Mouse (Mus musculus) heart, adult 9 months (tissue): ENCODE measurements around the gene Tbc1d13.
"Not testable (repeated sequence)": the region's sequence is repeated elsewhere in the genome, so short reads cannot be mapped to it uniquely, and the experiment has no call there.

Experiments used
- DNase-seq, 2 experiments: peaks; one replicate each; pipeline ENCODE4 v3.0.0; 2022; ENCODE audit warnings: low spot score in 2 of 2

The Tbc1d13 gene

DNA sequence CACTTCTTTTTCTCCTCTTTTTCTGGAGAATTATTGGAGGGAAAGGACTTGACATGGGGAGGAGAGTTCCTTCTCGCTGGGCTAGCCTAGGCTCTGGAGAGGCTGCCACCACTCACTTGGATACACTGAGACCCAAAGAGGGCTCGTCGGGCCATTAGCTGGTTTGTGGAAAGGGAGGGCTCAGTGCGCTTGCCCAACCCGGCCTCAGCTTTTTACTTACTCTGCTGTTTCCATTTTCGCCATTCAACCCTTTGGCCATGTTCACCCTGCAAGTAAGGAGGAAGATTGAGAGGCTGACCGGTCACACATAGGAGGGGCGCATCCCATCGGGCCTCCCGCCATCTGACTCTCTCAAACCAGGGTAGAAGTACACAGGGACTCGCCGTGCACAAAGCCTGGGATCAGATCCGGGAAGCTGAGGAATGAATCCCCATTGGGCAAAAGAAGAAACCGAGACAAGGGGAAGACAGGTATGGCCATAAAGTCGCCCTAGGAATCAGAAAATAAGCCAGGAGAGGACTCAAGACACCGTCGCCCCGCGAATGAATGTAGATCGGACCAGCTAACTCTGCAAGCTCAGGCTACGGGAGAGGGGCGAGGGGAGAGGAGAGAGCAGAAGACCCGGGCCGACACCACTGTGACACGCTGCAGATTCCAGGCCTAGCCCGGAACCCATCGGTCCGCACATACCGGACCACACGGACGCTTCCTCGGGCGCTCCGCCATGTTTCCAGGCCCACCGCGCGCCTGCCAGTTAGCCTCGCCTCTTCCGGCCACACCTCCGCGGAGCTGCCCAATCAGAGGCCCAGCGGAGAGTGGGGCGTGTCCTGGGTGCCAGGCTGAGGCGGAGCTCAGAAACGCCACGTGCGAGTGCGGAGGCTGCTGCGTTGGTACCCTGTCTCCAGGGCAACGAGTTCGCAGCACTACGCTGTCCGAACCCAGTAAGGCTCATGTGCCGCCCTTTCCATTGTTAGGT, 44.4 kb downstream of the Tbc1d13 start, which contains the start of gene Spout1:
TSS of gene Spout1 (minus strand) at position 760 of the 976 bp plus-strand sequence.
- peak; percentile 93 to 94 for DNase-seq

DNA sequence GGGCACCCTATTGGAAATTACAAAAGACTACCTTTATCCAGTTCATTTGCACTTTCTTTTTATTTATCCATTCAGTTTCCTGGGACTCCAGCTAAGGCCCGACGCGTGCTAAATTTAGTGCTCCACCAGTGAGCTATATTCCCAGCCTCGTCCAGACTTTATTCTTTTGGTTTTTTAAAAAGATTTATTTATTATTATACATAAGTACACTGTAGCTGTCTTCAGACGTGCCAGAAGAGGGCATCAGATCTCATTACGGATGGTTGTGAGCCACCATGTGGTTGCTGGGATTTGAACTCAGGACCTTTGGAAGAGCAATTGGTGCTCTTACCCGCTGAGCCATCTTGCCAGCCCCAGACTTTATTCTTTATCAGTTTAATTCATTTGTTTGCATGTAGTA, 45.2 kb downstream of the Tbc1d13 start:
- not testable (repeated sequence) for DNase-seq

DNA sequence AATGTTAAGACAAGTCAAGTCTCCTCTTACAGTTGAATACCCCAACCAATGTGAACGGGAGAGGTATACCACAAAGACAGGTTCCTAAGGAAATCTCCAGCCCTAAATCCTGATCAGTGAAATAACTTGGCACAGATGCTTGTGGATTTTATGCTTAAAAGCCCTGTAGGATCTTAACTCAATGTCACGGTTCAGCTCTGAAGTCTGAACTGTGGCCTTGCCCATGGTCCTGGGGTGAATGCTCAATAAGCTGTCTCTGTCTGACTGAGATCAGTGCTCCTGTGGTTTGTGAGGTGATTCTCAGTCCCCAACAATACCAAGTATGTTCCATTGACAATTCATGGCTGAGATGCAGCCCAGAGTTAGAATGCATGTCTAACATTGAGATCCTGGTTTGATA, 48.9 kb downstream of the Tbc1d13 start:
- no peak for DNase-seq

DNA sequence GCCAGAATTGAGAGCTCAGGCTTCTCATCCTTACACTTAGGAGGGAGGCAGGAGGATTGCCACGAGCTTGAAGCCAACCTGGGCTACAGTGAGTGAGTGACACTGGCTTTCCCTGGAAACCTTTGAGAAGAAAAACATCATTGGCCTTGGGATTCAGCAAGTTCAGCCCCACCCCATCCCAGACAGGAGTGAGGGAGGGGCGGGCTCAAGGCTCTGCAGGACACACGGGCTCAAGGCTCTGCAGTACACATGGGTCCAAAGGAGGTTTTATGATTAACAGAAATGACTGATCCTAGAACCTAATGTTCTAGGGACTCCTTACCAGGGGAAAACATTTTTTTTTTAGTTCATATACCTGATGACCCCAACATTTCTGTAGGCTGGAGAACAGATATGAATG, 50.2 kb downstream of the Tbc1d13 start:
- no peak for DNase-seq

DNA sequence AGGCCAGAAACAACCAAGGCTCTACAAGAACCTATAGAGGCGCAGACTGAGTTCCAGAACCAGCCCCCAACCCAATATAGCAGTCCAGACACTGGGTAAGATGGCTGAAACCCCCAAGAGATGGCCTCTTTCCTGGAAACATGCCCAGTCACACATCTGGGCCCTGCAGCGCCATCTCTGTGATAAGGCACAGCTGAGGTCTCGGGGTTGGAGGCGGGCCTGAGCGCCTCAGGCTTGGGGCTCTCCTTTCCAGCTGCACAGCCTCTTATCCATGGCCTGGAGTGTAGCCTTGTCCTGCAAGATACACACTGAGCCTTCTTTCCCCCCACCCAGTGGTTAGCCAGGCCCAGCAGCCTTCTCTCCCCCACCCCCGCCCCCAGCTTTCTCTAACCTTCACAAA, 51.7 kb downstream of the Tbc1d13 start:
- DNase-seq: no peak

DNA sequence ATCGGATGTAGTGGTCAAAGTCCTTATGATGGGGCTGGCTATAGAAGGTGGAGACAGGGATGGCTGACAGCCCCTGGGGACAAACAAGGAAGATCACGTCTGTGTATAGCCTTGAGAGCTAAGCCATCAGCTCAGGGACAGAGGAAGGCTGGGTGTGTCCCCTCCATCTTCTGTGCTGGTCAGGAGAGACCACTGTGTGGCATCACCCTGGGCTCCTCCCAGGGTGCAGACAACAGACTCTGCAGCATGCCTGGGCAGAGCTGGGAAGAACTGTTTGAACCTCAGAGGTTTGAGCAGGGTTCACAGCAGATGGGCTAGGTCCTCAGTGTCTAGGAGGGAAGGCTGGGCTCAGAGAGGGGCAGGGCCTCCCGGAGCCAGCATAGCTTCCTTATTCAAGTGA, 52.1 kb downstream of the Tbc1d13 start:
- DNase-seq: no peak

DNA sequence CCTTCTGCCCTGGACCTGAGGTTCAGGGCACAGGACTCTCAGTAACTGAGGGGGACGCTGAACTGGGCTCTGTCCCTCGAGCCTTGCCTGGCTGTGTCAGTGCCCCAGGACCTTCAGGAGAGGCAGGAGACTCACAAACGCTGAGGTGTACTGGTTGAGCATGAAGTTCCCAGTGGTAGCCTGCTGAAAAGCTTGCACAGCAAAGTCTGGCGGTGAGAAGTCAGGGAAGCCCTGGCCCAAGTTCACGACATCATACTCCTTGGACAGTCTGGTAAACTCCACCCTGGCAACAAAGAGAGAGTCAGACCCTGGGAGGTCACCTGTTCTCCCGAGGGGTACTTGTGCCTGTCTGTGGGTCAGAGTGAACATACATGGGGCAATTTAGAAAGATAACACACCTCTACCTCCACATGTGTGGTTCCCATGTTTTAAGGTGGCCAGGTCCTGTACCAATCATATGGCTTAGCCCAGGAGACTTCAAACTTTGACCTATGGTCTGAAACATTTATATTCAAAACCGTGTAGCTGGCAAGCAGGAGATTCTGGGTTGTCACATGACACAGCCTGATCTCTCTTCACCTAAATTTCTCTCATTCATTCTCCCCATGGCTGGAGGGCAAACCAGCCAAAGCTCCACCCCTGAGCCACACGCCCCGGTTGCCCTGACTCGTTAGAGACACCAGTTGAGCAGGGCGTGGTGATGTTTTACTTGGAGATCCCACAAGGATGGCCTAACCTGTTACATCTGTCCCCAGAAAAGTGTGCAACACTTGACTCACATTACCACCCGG, 58.4 kb downstream of the Tbc1d13 start:
- no peak for DNase-seq

DNA sequence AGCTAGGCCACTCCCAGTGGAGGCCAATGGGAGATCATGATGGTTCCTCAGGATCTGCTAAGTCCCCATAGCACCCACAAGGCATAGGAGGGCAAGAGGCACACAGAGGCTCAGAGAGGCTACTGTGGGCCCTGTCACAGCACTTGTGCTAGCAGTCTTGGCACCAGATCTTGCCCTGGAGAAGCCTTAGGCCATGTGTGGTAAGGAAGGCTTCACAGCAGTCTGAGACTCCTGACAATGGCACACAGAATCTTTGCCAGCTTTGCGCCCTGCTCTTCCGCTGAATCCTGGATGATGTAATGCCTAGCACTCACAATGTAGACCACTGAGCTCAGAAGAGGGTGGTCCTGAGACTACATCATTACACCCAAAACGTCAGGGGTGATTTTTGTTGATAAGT, 61.1 kb downstream of the Tbc1d13 start:
- no peak for DNase-seq

DNA sequence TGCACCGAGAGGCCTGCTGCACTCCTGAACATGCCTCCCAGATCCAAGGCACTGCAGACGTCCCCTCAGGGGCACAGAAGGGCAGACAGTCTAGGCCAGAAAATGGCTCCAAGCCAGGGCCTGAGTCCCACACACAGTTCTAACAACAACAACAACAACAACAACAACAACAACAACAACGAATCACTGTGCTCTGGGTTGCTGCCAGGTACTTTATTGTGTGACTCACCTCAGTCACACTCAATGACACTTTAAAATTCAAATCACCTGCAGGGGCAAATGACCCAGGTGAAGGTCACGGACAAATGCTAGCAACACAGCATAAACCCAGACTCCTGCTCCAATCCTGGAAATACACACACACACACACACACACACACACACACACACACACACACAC, 64.5 kb downstream of the Tbc1d13 start:
- DNase-seq: no peak

DNA sequence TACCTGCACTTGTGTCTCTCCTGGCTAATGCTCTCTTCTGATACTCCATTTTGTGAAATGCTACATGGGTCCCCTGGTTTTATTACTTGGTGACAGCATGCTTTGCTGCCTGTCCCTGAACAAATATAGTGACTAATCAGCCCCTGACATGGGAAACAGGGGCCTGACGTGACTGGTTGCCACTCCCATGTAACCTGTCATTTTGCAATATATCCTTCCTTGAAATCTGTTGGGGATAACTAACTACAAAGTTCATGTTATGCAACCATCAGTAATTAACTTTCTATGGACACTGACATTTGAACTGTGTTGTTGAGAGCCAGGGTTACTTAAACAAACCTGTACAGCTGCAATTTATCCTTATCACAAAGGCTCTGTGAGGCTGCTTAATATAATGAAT, 66.4 kb downstream of the Tbc1d13 start:
- DNase-seq: no peak

DNA sequence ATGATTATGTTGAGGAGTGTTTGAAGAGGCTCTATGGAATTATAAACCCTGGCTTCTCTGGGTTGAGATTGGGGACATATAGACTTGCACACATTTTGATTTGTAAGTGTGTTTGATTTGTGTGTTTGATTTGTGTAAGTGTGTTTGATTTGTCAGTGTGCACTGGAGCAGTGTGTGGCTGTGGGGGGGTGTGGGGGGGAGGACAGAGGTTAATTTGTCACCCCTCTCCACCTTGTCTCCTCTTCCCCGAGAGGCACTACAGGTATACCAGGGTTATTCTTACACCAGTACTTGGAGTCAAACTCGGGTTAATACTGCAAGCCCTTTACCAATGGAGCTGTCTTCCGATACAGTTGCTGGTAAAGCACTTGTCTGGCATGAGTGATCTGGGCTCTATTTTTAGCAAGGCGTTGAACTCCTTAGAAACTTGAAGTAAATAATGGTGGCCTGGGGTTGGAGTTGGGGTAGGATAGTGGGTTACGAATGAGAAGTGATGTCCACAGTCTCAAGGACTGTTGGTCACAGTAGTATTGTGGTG, 66.9 kb downstream of the Tbc1d13 start:
- no peak for DNase-seq
